Mouse (Mus musculus): ENCODE measurements around the gene Slc10a1. TPM values are rescaled to one million over a fixed set of nuclear protein-coding genes. Genes with fewer than 3 reads are reported as not detected.
A peak's percentile ranks its signal among the peaks of the same experiment; 100 is the strongest.

The Slc10a1 gene
- total RNA-seq, 1 experiment from 2014 or later: not detected

- ATAC-seq (replicated peaks in 1 of 2; ENCODE audit: insufficient read depth in 1 of 2, low FRiP score in 2 of 2, low TSS enrichment in 1 of 2, low read depth in 1 of 2, poor library complexity in 2 of 2, severe bottlenecking in 2 of 2): no peak
Measured at GRCm38 (mm10) chr12:80941886-80942285, 26.6 kb downstream of the Slc10a1 start.

DNA sequence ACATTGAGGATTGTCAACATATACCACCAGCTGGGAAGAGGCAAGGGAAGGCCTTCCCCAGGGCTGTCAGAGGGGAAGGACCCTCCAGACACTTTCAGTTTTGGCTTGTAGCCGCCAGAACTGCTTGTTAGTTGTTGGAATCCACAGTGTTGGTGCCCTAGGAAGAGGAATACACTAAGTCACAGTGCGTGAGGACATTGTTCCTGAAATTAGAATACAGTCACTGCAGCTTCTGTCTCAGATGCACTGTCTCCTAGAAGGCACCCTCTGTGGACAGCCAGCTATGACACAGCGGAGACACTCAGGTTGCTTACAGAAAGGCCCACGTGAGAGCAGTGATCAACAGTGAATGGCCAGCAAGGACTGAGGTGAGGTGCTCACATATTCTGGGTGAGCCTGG is 29.3 kb downstream of the Slc10a1 start:
- ATAC-seq (replicated peaks in 1 of 2; ENCODE audit: insufficient read depth in 1 of 2, low FRiP score in 2 of 2, low TSS enrichment in 1 of 2, low read depth in 1 of 2, poor library complexity in 2 of 2, severe bottlenecking in 2 of 2): peak; percentile 44 to 46; a peak in 3 of 4 replicates

GRCm38 (mm10) chr12:80938642-80939041 is 29.9 kb downstream of the Slc10a1 start:
- peak; percentile 76 to 87 for ATAC-seq (replicated peaks in 1 of 2; ENCODE audit: insufficient read depth in 1 of 2, low FRiP score in 2 of 2, low TSS enrichment in 1 of 2, low read depth in 1 of 2, poor library complexity in 2 of 2, severe bottlenecking in 2 of 2)

DNA sequence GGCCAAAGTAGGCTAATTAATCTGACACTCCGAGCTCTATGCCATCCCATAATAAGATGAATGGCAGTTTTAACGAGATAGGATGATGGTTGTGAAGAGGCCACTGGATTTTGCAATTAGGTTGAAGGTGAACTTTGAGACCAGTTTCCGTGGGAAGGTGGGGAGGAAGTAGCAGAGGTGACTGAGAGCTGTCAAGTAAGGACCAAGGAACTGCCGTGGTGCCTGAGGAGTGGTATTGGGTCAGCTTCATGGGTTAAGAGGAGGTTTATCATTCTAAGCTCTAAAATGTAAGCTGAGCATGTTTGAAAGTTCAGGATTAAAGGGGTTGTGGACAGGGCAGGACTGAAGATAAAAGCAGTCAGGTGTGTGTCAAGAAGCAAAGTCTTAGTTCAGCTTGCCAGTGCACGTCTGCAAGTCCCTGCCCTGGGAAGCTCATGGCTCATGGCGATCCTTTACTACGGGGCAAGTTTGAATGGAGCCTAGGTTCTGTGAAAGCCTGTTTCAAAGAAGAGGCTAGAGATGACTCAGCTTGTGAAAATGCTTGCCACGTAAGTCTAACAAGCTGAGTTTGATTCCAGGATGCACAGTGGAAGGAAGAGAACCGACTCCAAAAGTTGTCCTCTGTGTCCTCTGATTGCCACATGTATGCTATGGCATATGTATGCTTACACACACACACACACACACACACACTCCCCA is 31.0 kb downstream of the Slc10a1 start:
- ATAC-seq (replicated peaks in 1 of 2; ENCODE audit: insufficient read depth in 1 of 2, low FRiP score in 2 of 2, low TSS enrichment in 1 of 2, low read depth in 1 of 2, poor library complexity in 2 of 2, severe bottlenecking in 2 of 2): no peak

GRCm38 (mm10) chr12:80936751-80937150 is 31.8 kb downstream of the Slc10a1 start:
- no peak for ATAC-seq (replicated peaks in 1 of 2; ENCODE audit: insufficient read depth in 1 of 2, low FRiP score in 2 of 2, low TSS enrichment in 1 of 2, low read depth in 1 of 2, poor library complexity in 2 of 2, severe bottlenecking in 2 of 2)

DNA sequence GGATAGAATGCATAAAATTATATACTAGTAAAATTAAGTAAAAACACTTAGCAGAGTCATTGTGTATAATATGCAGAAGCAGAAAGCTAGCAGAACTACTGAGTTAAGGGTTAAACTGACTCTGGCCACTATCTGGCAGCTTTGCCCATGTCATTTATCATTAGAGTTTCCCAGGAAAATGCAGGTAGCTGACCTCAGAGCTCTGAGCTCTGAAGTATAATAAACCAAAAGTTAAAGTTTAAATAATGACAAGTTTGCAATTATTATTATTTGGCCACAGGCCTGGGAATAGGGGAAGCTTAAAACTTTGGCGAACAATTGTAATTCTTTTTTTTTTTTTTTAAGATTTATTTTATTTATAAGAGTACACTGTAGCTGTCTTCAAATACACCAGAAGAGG is 35.6 kb downstream of the Slc10a1 start:
- ATAC-seq (replicated peaks in 1 of 2; ENCODE audit: insufficient read depth in 1 of 2, low FRiP score in 2 of 2, low TSS enrichment in 1 of 2, low read depth in 1 of 2, poor library complexity in 2 of 2, severe bottlenecking in 2 of 2): no peak

DNA sequence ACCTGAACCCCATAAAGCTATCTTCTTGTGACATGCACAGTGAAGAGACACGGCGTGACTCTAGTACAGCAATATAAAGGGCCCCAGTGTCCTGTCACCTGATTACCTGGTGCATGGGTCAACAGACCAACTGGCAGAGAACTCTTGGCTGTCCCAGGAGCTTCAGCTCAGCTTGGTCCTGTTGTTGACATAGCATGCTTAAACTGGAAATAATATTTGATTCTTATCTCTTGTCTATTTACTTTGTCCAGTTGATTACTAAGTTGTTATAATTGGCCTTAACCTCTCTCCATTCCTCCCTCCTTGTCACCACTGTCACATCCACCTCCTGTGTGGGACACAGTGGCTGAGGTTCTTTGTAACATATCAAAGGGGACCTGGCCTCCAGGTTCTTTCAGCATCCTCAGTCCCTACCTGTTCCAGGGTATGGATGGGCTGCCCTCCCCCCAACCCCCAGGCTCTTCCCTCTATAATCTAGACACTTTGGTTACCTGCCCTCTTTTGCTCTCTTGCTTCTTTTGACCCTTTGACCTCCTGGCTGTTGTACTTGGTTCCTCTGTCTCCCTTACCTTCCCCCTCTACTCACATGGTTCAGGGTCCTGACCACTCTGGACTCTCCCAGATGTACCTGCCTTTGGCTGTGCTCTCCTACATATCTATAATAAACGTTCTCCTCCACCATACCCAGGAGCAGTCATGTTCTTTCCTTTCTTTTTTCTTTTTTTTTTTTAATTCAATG is 36.9 kb downstream of the Slc10a1 start:
- no peak for ATAC-seq (replicated peaks in 1 of 2; ENCODE audit: insufficient read depth in 1 of 2, low FRiP score in 2 of 2, low TSS enrichment in 1 of 2, low read depth in 1 of 2, poor library complexity in 2 of 2, severe bottlenecking in 2 of 2)

DNA sequence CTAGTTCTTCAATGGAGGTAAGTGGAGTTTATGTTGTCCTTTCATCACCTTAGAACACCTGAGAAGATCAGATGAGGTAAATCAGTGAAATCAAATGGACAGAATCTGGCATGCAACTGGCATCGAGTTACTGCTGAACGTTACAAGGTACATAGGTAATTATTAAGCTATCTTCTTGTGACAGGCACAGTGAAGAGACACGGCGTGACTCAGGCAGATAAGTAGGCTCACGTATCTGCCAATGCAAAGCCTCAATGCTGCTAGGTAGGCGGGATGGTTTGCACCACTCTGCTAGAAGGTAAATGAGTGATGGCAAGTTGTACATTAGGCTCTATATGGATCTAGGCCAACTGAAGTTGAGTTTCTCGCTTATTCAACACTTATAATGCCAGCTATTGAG is 38.4 kb downstream of the Slc10a1 start:
- no peak for ATAC-seq (replicated peaks in 1 of 2; ENCODE audit: insufficient read depth in 1 of 2, low FRiP score in 2 of 2, low TSS enrichment in 1 of 2, low read depth in 1 of 2, poor library complexity in 2 of 2, severe bottlenecking in 2 of 2)

DNA sequence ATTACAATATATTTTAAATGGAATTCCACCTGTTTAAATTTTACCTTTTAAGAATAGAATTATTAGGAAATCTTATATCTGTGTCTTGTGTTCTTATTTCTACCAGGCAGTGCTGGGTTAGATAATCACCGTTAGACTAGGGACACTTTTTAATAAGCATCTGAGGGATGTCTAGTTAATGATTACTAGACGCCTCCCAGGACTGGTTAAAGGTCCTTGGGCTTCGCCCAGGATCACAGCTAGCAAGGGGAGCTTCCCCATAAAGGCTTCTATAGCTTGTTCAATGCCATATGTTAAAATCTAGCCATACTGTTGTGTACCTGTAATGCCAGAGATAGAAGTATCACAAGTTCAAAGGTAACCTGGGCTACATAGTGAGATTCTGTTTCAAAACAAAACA is 39.6 kb downstream of the Slc10a1 start:
- ATAC-seq (replicated peaks in 1 of 2; ENCODE audit: insufficient read depth in 1 of 2, low FRiP score in 2 of 2, low TSS enrichment in 1 of 2, low read depth in 1 of 2, poor library complexity in 2 of 2, severe bottlenecking in 2 of 2): no peak

DNA sequence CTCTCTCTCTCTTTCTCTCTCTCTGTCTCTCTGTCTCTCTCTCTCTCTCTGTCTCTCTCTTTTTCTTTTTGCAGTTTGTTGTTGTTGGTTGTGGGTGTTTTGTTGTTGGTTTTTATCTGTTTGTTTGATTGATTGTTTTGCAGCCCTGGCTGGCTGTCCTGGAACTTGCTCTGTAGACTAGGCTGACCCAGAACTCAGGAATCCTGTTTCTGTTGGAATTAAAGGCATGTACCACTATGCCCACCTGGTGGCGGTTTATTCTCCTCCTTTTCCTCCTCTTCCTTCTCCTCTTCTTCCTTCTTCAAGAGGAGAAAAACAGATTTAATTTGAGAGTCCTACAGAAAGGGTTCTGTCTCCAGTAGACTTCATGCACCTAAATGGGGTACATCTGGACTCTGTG is 41.0 kb downstream of the Slc10a1 start:
- no peak for ATAC-seq (replicated peaks in 1 of 2; ENCODE audit: insufficient read depth in 1 of 2, low FRiP score in 2 of 2, low TSS enrichment in 1 of 2, low read depth in 1 of 2, poor library complexity in 2 of 2, severe bottlenecking in 2 of 2)

DNA sequence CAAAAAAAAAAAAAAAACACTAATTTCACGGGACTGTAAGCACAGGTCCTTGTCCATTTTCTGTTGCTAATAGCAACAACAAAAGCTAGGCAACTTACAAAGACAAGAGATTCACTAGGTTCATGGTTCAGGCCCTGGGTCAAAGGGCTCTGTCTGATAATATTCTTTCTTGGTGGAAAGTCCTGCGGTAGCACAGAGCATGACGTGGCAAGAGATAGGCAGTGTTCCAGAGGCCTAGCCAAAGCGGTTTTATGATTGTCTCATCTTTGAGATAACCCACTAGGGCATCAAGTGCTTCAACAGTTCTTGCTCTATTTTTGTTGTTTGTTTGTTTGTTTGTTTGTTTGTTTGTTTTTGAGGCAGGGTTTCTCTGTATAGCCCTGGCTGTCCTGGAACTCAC is 42.0 kb downstream of the Slc10a1 start:
- no peak for ATAC-seq (replicated peaks in 1 of 2; ENCODE audit: insufficient read depth in 1 of 2, low FRiP score in 2 of 2, low TSS enrichment in 1 of 2, low read depth in 1 of 2, poor library complexity in 2 of 2, severe bottlenecking in 2 of 2)

GRCm38 (mm10) chr12:80925919-80926318 is 42.6 kb downstream of the Slc10a1 start:
- ATAC-seq (replicated peaks in 1 of 2; ENCODE audit: insufficient read depth in 1 of 2, low FRiP score in 2 of 2, low TSS enrichment in 1 of 2, low read depth in 1 of 2, poor library complexity in 2 of 2, severe bottlenecking in 2 of 2): no peak

DNA sequence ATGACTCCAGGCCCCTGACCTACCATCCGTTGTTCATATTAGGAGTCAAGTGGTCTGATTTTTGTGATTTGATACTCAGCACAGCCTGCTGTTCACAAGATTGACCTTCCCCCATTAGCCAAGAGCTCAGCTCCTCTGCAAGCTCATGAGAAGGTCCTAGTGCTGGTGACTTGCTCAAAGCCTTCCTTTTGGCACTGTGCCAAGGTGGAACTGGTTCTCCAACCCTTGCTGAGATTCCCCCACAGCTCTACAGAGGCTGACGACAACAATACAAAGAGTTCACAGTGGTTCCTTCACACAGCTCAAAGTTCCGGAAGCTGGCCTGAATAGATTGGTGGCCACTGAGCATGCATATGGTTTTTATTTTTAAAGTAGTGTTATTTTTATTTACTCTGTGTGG is 44.3 kb downstream of the Slc10a1 start:
- ATAC-seq (replicated peaks in 1 of 2; ENCODE audit: insufficient read depth in 1 of 2, low FRiP score in 2 of 2, low TSS enrichment in 1 of 2, low read depth in 1 of 2, poor library complexity in 2 of 2, severe bottlenecking in 2 of 2): no peak

GRCm38 (mm10) chr12:80923602-80924001 is 44.9 kb downstream of the Slc10a1 start:
- no peak for ATAC-seq (replicated peaks in 1 of 2; ENCODE audit: insufficient read depth in 1 of 2, low FRiP score in 2 of 2, low TSS enrichment in 1 of 2, low read depth in 1 of 2, poor library complexity in 2 of 2, severe bottlenecking in 2 of 2)

DNA sequence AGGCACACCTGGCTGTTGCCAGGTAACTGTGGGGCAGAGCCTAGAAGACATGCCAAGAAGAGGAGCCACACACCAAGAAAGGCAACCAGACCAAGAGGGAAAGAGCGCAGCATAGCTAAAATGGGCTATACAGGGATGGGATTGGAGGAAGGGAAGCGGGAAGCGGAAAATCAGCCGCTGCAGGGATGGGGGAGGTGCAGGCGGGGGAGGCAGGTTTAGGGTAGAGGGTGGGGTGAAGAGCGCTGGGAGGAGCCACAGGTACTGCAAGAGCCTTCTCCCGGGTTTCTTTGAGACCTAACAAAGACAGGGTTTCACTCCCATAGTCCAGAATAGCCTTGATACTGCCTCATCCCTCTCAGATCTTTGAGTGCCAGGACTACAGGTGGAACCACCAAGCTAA is 45.6 kb downstream of the Slc10a1 start:
- ATAC-seq (replicated peaks in 1 of 2; ENCODE audit: insufficient read depth in 1 of 2, low FRiP score in 2 of 2, low TSS enrichment in 1 of 2, low read depth in 1 of 2, poor library complexity in 2 of 2, severe bottlenecking in 2 of 2): no peak

DNA sequence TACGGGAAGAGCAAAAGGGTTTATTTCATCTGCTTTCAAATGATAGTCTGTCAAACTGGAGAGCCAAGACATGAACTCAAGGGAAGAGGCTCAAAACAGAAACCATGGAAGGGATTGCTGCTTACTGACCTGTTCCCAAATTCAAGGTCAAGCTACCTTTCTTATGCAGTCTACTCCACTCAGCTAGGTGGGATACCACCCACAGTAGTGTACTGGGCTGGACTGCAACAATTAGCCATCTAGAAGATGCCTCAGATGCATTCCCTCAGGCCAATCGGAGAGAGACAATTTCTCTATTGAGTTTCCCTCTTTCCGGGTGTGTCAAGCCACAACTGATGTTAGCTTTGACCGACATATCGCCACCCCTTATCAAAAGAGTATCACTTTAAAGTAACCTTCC is 47.2 kb downstream of the Slc10a1 start:
- no peak for ATAC-seq (replicated peaks in 1 of 2; ENCODE audit: insufficient read depth in 1 of 2, low FRiP score in 2 of 2, low TSS enrichment in 1 of 2, low read depth in 1 of 2, poor library complexity in 2 of 2, severe bottlenecking in 2 of 2)

DNA sequence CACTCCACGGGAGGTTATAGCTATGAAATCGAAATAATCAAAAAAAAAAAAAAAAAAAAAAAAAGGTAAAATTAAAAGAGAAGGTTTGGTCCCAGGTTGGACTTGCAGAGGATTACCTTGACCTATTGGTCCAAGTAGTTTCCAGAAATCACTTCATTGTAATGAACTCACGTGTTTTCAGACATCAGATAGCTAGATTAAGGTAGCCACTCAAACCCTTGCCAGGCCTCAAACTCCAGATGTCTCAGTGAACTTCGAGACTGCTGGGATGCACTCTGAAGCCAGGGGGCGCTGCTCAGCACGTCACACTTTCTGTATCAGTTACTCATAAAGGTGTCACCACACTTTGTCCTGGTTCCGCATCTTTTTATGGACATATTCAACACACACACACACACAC is 50.7 kb downstream of the Slc10a1 start:
- peak in 1 of 2 experiments; percentile 64; a peak in 1 of 4 replicates for ATAC-seq (replicated peaks in 1 of 2; ENCODE audit: insufficient read depth in 1 of 2, low FRiP score in 2 of 2, low TSS enrichment in 1 of 2, low read depth in 1 of 2, poor library complexity in 2 of 2, severe bottlenecking in 2 of 2)

DNA sequence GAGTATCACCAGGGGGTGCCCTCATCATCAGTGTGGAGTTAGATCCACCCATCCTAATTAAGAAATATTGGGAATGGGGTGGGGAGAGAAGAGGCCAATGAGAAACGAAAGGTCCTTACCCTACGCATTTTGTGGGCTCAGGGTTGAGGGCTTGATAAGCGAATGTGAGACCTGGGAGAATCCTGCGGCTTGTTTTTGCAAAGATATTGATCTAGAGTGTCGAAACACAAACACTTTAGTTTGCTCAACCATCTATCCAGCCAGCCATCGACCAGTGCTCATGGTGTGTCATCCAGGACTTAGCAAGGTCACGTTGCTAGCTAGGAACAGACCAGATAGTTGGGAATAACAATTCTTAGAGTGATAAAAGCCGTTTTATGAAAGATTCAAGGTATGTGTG is 58.9 kb downstream of the Slc10a1 start:
- ATAC-seq (replicated peaks in 1 of 2; ENCODE audit: insufficient read depth in 1 of 2, low FRiP score in 2 of 2, low TSS enrichment in 1 of 2, low read depth in 1 of 2, poor library complexity in 2 of 2, severe bottlenecking in 2 of 2): no peak
